ENCODE assay signal across 9 mouse cellular contexts in genomic region chr13:55071322-55071721, GRCm38 (mm10). TPM values are rescaled to one million over a fixed set of nuclear protein-coding genes. Genes with fewer than 3 reads are reported as not detected.
DNase-seq lines count a peak whose midpoint lies in the region; ATAC-seq and TF ChIP-seq lines count a peak whose summit lies in the region.
"Had no signal": no experiment of that assay in that cellular context is flagged by ENCODE, and none has a peak within 500 bp of the region (broad histone marks: within the 10 kb centered on the region; RNA-seq: fewer than 3 reads in every experiment).

No protein-coding gene starts in this region.

- no peaks in the 10 kb centered on the region for H3K27me3 ChIP-seq in forebrain, postnatal 0 days (ENCODE audit: insufficient read depth, low read length)
- no peaks in the 10 kb centered on the region for H3K27me3 ChIP-seq in forebrain, embryonic 10.5 days (ENCODE audit: poor library complexity, severe bottlenecking)
- H3K27me3 ChIP-seq: megakaryocyte, embryonic 14.5 days had no signal

- H3K9ac ChIP-seq in forebrain, postnatal 0 days, result no peak overlapping the region

- no peak overlapping the region for H3K4me3 ChIP-seq in forebrain, postnatal 0 days (ENCODE audit: low read depth, low read length)
- H3K4me3 ChIP-seq in forebrain, embryonic 10.5 days, result no peak overlapping the region
- H3K4me3 ChIP-seq: megakaryocyte, embryonic 14.5 days had no signal

- H3K27ac ChIP-seq in forebrain, postnatal 0 days (ENCODE audit: low read depth, low read length), result no peak overlapping the region
- no peak overlapping the region for H3K27ac ChIP-seq in forebrain, embryonic 10.5 days

- DNase-seq in forebrain, postnatal 0 days, result peak; percentile 70
- DNase-seq in forebrain, embryonic 10.5 days (ENCODE audit: extremely low spot score, low spot score), result no peak
- DNase-seq in lung, postnatal 10 days, result peak; percentile 41
- DNase-seq in lung, postnatal 4 days, result no peak
- peak; percentile 19 for DNase-seq in c-Kit-positive CD71-positive TER-119-positive erythroid progenitor cells, embryonic 14.5 days (ENCODE audit: low spot score)
- DNase-seq in retina, postnatal 1 day, result peak; percentile 68
- DNase-seq in right cerebral cortex, postnatal 25 days, result no peak
- DNase-seq in frontal cortex, postnatal 25 days (ENCODE audit: low spot score in 2 of 2), result no peak

- no peaks in the 10 kb centered on the region for H3K4me1 ChIP-seq in forebrain, postnatal 0 days (ENCODE audit: insufficient read depth)
- 0 out of 2 replicates have a peak, but pooled peaks cover 3% of the 10 kb centered on the region for H3K4me1 ChIP-seq in forebrain, embryonic 10.5 days

- ATAC-seq in forebrain, postnatal 0 days, result no peak

- WGBS in forebrain, postnatal 0 days, result 0% methylated on average over 3 of the region's 3 CpGs
- WGBS in forebrain, embryonic 10.5 days, result 4% methylated on average over 3 of the region's 3 CpGs

- H3K9me3 ChIP-seq in forebrain, postnatal 0 days (ENCODE audit: low read length), result no peaks in the 10 kb centered on the region
- no peaks in the 10 kb centered on the region for H3K9me3 ChIP-seq in forebrain, embryonic 10.5 days
- H3K9me3 ChIP-seq: megakaryocyte, embryonic 14.5 days had no signal

- peak; percentile 67 for TF ChIP-seq CTCF in forebrain, postnatal 0 days (IDR thresholded peaks at IDR 0.05; ENCODE audit: low read depth)

- peaks cover 10% of the 10 kb centered on the region; the same call in 1 of the 2 replicates for H3K36me3 ChIP-seq in forebrain, postnatal 0 days (ENCODE audit: insufficient read depth)
- H3K36me3 ChIP-seq in forebrain, embryonic 10.5 days (replicated peaks), result peaks cover 11% of the 10 kb centered on the region

- no peak overlapping the region for H3K4me2 ChIP-seq in forebrain, postnatal 0 days (ENCODE audit: low read depth)

RNA-seq across cellular contexts. Expression of gene Uimc1, which starts 28.8 kb away (rescaled TPM):
- 12.6 and 13.2 TPM in 2 replicates for total RNA-seq in forebrain, postnatal 0 days (2014; rRNA removed)
- polyA plus RNA-seq in forebrain, postnatal 0 days (2015; fragmentation: Nextera tagmentation; extraction: Ambion mirVana), result 12.2 and 13.3 TPM in 2 replicates
- 23.4 and 23.5 TPM in 2 replicates for polyA plus RNA-seq in forebrain, embryonic 10.5 days (2016; fragmentation: Nextera tagmentation; extraction: Ambion mirVana)

RNA-seq across cellular contexts. Expression of gene Zfp346, which starts 33.8 kb away (rescaled TPM):
- 24.8 and 32.8 TPM in 2 replicates for total RNA-seq in forebrain, postnatal 0 days (2014; rRNA removed)
- polyA plus RNA-seq in forebrain, postnatal 0 days (2015; fragmentation: Nextera tagmentation; extraction: Ambion mirVana), result 14.4 and 20.5 TPM in 2 replicates
- polyA plus RNA-seq in forebrain, embryonic 10.5 days (2016; fragmentation: Nextera tagmentation; extraction: Ambion mirVana), result 24.5 and 25.1 TPM in 2 replicates

RNA-seq across cellular contexts. Expression of gene Hk3, which starts 50.1 kb away (rescaled TPM):
- 0.76 and 1.4 TPM in 2 replicates for total RNA-seq in forebrain, postnatal 0 days (2014; rRNA removed)
- polyA plus RNA-seq in forebrain, postnatal 0 days (2015; fragmentation: Nextera tagmentation; extraction: Ambion mirVana), result 0.48 and 0.65 TPM in 2 replicates
- polyA plus RNA-seq in forebrain, embryonic 10.5 days (2016; fragmentation: Nextera tagmentation; extraction: Ambion mirVana), result 0.58 TPM in 2 replicates

Comparison
In these comparisons a context has a peak if more than half of its experiments do, and no peak if none do; other contexts are left out.
1. DNase-seq: peak in forebrain, postnatal 0 days (single experiment), lung, postnatal 10 days (single experiment), c-Kit-positive CD71-positive TER-119-positive erythroid progenitor cells, embryonic 14.5 days (single experiment) and retina, postnatal 1 day (single experiment); none in forebrain, embryonic 10.5 days (single experiment), lung, postnatal 4 days (0 of 2), right cerebral cortex, postnatal 25 days (single experiment) and frontal cortex, postnatal 25 days (0 of 2).